Mouse (Mus musculus) stomach, embryonic 15.5 days (tissue): ENCODE measurements around the gene Ifi27l2b. TPM values are rescaled to one million over a fixed set of nuclear protein-coding genes. Genes with fewer than 3 reads are reported as not detected.

Experiments
- ATAC-seq: fragments of 200-750 bp; cut with Nextera tagmentation; 2 replicates; pipeline ENCODE4 v1.8.0; 2017; ENCODE audit warnings: low read depth, moderate number of reproducible peaks, moderate TSS enrichment; ENCODE audit not compliant: insufficient read depth, low FRiP score
- H3K27ac ChIP-seq: fragments of 300-500 bp; sonication (generic); 2 replicates; pipeline ENCODE4 v1.5.1; 2015; ENCODE audit warnings: mild to moderate bottlenecking, inconsistent platforms
- H3K27me3 ChIP-seq: fragments of 300-500 bp; sonication (generic); replicated peaks from 2 replicates; pipeline ENCODE4 v1.6.1; 2015; ENCODE audit warnings: inconsistent platforms
- H3K36me3 ChIP-seq: fragments of 300-500 bp; sonication (generic); 2 replicates; pipeline ENCODE4 v1.6.1; 2015; ENCODE audit warnings: inconsistent platforms
- H3K4me1 ChIP-seq: fragments of 300-500 bp; sonication (generic); 2 replicates; pipeline ENCODE4 v1.6.1; 2015; ENCODE audit warnings: inconsistent platforms
- H3K4me2 ChIP-seq: fragments of 300-500 bp; sonication (generic); 2 replicates; pipeline ENCODE4 v1.6.1; 2015; ENCODE audit warnings: mild to moderate bottlenecking, inconsistent platforms
- H3K4me3 ChIP-seq: fragments of 300-500 bp; sonication (generic); replicated peaks from 2 replicates; pipeline ENCODE4 v1.5.1; 2015; ENCODE audit warnings: inconsistent platforms
- H3K9ac ChIP-seq: fragments of 300-500 bp; sonication (generic); 2 replicates; pipeline ENCODE4 v1.6.1; 2015; ENCODE audit warnings: inconsistent platforms
- H3K9me3 ChIP-seq: fragments of 300-500 bp; sonication (generic); 2 replicates; pipeline ENCODE4 v1.6.1; 2016; ENCODE audit warnings: inconsistent platforms
- WGBS: fragments of 180-500 bp; shearing (Covaris S2); methylation state at CpG from one replicate; pipeline ENCODE4 v1.1.7; 2015; 5-methylcytosine and 5-hydroxymethylcytosine counted together
- polyA plus RNA-seq: library from polyadenylated mRNA; unstranded; fragments of >200 nt; fragmentation: Nextera tagmentation; extraction: Ambion mirVana; gene quantifications from 2 replicates; pipeline ENCODE4 v1.2.1, GENCODE M21; 2015

Gene Ifi27l2b
- polyA plus RNA-seq, 1 experiment from 2014 or later: 7.0 TPM

DNA sequence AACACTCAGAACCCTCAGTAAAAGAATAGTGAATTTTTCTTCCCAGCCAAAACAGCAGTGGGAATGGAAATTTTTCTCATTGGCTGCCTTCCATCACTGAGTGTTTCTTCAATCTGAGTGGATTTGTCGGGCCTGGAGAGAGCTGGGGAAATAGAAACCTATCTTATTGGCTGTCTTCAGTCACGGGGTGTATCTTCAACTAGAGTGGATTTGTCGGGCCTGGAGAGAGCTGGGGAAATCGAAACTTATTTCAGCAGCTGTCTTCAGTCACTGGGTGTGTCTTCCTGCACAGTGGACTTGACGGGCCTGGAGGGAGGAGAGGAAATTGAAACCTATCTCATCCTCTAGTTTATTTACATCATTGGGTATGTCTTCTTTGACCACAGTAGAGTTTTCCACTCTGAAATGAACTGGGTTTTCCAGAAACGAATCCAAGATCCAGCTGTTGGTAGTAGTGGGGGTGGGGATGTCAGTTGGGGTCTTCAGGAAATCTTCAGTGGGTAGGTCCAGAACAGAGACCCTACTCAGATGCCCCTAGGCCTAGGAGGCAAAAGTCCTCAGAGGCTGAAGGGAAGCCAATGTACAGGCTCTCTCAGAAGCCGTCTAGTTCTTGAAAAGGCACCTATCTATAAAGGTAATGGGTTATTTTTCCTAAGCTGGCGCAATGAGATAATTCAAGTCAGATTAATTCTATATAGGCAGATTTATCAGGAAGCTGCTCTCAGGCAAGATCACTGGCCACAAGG is 22.9 kb downstream of the Ifi27l2b start, which contains the start of gene Ifi27:
Gene Ifi27, plus strand, starts transcription at position 226 of the 746 bp plus-strand sequence.
- Histone ChIP-seq H3K4me1 (no peaks in the 10 kb centered on the region), H3K9me3 (no peaks in the 10 kb centered on the region), H3K27ac (peak within 1 kb of the TSS; percentile 87), H3K4me2 (peak within 1 kb of the TSS; percentile 47), H3K36me3 (no peaks in the 10 kb centered on the region), H3K4me3 (peak within 1 kb of the TSS; percentile 32), H3K27me3 (no peaks in the 10 kb centered on the region), H3K9ac (no peak within 1 kb of the TSS)
- 41% methylated on average over 8 of the region's 8 CpGs for WGBS
- ATAC-seq: peak; percentile 92

DNA sequence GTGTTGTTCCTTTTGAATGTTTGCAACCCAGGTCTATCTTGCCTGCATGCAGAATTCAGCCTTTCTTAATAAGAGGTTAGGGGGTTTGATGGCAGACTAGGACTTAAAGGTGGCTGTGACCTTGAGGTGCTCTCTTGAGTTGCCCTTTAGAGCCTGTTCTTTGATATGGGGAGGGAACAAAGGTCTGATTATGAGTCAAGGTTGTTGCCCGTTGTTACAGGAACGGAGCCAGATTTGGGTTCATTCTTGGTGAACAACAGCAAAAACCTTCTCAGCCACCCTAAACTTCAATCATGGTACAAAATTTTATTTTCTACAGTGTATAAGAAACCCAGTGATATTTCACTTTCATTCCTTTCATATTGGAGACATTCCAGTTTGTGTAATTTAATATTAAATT is 23.6 kb downstream of the Ifi27l2b start:
- Histone ChIP-seq H3K4me3 (no peak overlapping the region), H3K9ac (no peak overlapping the region), H3K27me3 (no peaks in the 10 kb centered on the region), H3K4me1 (no peaks in the 10 kb centered on the region), H3K36me3 (no peaks in the 10 kb centered on the region), H3K27ac (peak overlapping the region; percentile 14; the same call in 1 of the 2 replicates), H3K4me2 (no peak overlapping the region), H3K9me3 (no peaks in the 10 kb centered on the region)
- 71% methylated on average over 2 of the region's 2 CpGs for WGBS
- no peak for ATAC-seq

DNA sequence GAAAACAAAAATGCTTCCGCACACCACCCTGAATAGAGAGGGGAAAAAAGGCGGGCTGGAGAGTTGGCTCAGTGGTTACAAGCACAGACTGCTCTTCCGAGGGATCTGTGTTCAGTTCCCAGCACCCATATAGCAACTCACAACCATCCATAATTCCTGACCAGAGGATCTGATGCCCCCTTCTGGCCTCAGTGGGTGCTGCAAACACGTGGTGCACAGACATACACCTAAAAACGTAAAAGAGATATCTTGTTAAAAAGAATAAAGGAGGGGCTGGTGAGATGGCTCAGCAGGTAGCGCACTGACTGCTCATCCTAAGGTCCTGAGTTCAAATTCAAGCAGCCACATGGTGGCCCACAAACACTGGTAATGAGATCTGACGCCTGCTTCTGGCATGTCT is 30.3 kb downstream of the Ifi27l2b start:
- no peak for ATAC-seq
- Histone ChIP-seq H3K9ac (no peak overlapping the region), H3K9me3 (no peaks in the 10 kb centered on the region), H3K4me2 (0 out of 2 replicates have a peak overlapping the region, but pooled peaks have one; percentile 36), H3K4me3 (no peak overlapping the region), H3K36me3 (peaks cover 14% of the 10 kb centered on the region; the same call in 1 of the 2 replicates), H3K4me1 (peaks cover 20% of the 10 kb centered on the region), H3K27me3 (no peaks in the 10 kb centered on the region), H3K27ac (no peak overlapping the region)
- 88% methylated on average over 7 of the region's 7 CpGs for WGBS

DNA sequence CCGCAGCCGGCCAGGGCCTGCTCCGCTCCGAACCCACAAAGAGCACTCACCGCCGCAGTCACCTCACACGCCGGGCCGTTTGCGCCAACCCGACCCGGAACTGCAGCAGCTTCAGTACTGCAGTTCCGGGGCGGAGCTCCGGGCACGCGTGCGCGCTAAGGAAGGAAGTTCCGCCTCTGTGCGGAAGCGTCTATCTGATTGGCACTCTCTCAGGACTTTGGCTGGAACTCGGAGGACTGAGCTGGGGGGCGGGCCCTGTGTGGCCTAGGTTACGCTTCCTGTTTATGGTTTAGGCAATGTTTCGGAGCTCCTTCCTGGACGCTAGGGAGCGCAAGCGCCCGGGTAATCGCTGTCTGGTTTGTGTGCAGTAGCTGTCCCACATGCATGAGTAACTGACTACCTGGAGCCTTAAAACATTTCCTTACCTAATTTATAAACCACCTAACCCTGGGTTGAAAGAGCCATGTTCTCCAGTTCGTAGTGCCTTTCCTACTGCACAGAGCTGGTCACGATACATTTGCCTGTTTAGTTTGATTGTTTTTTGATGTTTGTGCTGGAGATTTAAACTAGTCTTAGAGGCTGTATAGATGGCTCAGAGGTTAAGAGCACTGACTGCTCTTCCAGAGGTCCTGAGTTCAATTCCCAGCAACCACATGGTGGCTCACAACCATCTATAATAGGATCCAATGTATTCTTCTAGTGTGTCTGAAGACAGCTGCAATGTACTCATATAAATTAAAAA is 31.1 kb downstream of the Ifi27l2b start, which contains the start of gene Ddx24:
Gene Ddx24, minus strand, starts transcription at position 102 of the 742 bp plus-strand sequence.
- Histone ChIP-seq H3K27me3 (no peaks in the 10 kb centered on the region), H3K9ac (peak within 1 kb of the TSS; percentile 77), H3K4me2 (peak within 1 kb of the TSS; percentile 85), H3K36me3 (peaks cover 17% of the 10 kb centered on the region; the same call in 1 of the 2 replicates), H3K27ac (no peak within 1 kb of the TSS), H3K9me3 (no peaks in the 10 kb centered on the region), H3K4me3 (peak within 1 kb of the TSS; percentile 100), H3K4me1 (peaks cover 24% of the 10 kb centered on the region)
- WGBS: 1% methylated on average over 33 of the region's 33 CpGs
- peak; percentile 100 for ATAC-seq

DNA sequence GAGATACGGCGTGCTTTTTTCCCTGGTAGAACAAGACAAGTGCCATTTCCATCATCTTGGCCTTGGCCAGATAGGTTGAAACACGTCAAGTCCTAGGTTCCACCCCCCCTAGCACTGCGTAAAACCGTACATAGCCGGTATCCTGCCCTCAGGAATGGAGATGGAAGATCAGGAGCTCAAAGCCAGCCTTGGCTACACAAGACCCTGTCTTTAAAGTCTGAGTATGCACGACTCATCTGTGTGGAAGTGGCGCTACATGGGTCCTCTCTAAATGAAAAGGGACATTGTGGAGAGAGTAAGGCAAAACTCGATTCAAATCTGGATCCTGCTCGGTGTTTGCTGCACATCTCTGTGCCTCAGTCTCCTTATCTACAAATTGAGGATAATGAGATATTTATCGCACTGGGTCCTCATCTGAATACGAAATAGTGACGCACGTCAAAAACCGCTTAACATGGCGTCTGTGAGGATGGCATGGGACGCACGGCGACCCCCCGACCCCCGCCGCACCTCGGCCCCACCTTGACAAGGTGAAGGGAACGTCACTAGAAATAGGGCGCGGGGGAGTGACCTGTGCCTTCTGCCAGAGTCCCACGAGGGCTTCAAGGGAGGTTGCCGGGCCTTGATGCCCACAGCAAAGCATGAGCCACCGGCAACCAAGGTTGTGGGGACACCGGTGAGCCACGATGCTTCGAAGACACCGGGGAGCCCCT is 31.9 kb downstream of the Ifi27l2b start:
- Histone ChIP-seq H3K4me2 (peak overlapping the region; percentile 85), H3K36me3 (peaks cover 17% of the 10 kb centered on the region; the same call in 1 of the 2 replicates), H3K27ac (no peak overlapping the region), H3K9me3 (no peaks in the 10 kb centered on the region), H3K4me3 (peak overlapping the region; percentile 100), H3K9ac (peak overlapping the region; percentile 77), H3K27me3 (no peaks in the 10 kb centered on the region), H3K4me1 (peaks cover 24% of the 10 kb centered on the region)
- WGBS: 9% methylated on average over 33 of the region's 33 CpGs
- no peak; the same call in 1 of the 2 replicates for ATAC-seq

DNA sequence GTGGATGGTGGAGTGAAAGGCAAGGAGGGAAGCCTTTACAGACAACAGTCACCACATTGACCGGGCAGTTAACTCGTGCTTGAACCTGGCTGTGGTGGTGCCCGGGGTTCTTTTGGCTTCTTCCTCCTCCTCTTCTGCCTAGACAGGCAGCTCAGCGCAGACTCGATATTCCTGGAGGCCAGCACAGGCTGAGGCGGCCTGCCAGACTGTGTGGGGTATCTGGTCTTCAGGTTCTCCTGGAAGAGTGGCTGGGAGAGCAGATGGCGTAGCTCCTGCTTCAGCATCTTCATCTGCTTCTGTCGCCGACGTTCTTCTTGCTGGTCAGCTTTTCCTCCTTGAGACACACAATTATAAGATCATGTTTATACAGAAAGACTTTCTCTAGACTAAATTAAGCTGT is 48.9 kb downstream of the Ifi27l2b start:
- Histone ChIP-seq H3K9ac (no peak overlapping the region), H3K36me3 (peaks cover 63% of the 10 kb centered on the region), H3K4me1 (no peaks in the 10 kb centered on the region), H3K27ac (no peak overlapping the region), H3K4me3 (no peak overlapping the region), H3K9me3 (no peaks in the 10 kb centered on the region), H3K4me2 (no peak overlapping the region), H3K27me3 (no peaks in the 10 kb centered on the region)
- ATAC-seq: no peak
- 88% methylated on average over 10 of the region's 10 CpGs for WGBS

DNA sequence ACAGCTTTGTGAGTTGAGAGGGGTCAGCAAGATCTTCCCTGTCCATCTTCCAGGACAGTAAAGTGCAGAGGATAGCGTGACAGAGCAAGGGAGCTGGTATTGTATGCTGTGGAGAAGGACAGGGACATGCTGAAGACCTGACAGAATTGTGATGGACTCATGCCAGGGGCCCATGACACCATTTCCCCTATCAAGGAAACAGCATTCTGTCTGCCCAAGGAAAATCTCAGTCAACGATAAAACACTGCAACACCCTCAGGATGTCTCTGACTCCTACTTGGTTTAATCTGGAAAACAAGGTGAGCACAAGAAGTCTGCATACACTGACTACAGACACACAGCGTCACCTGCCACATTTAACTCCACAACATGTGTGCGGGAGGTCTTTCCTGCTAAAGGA is 49.3 kb downstream of the Ifi27l2b start, which contains the start of gene 9330161L09Rik:
Gene 9330161L09Rik, minus strand, starts transcription at position 101 of the 400 bp plus-strand sequence.
- Histone ChIP-seq H3K4me2 (no peak within 1 kb of the TSS), H3K9me3 (no peaks in the 10 kb centered on the region), H3K4me3 (no peak within 1 kb of the TSS), H3K36me3 (peaks cover 62% of the 10 kb centered on the region), H3K27ac (no peak within 1 kb of the TSS), H3K4me1 (no peaks in the 10 kb centered on the region), H3K9ac (no peak within 1 kb of the TSS), H3K27me3 (no peaks in the 10 kb centered on the region)
- 91% methylated on average over 4 of the region's 4 CpGs for WGBS
- ATAC-seq: no peak

DNA sequence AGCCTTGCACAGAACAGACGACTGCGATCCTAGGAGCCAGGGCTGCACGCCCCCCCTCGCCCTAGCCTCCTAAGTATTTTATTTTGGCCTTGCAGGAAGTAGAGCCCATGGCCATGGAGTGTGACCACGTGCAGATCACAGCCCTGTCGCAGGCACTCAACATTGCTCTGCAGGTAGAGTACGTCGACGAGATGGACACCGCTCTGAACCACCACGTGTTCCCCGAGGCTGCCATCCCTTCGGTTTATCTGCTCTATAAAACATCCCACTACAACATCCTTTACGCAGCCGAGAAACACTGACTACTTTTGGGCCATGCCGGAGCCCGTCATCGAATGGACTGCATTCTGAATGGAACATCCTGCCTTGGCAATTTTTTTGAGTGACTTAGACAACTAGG is 52.9 kb downstream of the Ifi27l2b start:
- Histone ChIP-seq H3K4me2 (no peak overlapping the region), H3K9me3 (no peaks in the 10 kb centered on the region), H3K4me3 (no peak overlapping the region), H3K27me3 (no peaks in the 10 kb centered on the region), H3K36me3 (peaks cover 30% of the 10 kb centered on the region), H3K4me1 (no peaks in the 10 kb centered on the region), H3K9ac (no peak overlapping the region), H3K27ac (no peak overlapping the region)
- 86% methylated on average over 18 of the region's 18 CpGs for WGBS
- ATAC-seq: no peak

Other genes starting within 250 kb of the Ifi27l2b start
- gene Prima1, start 215.1 kb downstream of the Ifi27l2b start, polyA plus RNA-seq: 1.4 TPM in 2 replicates
- gene Fam181a, start 146.2 kb downstream of the Ifi27l2b start, polyA plus RNA-seq: not detected in 2 replicates
- gene Asb2, start 101.2 kb downstream of the Ifi27l2b start, polyA plus RNA-seq: 16.7 and 18.7 TPM in 2 replicates
- gene Otub2, start 68.5 kb downstream of the Ifi27l2b start, polyA plus RNA-seq: 7.3 and 9.2 TPM in 2 replicates
- gene 9330161L09Rik, start 49.4 kb downstream of the Ifi27l2b start, polyA plus RNA-seq: 0.18 and 0.49 TPM in 2 replicates
- 91.9 and 105 TPM in 2 replicates for gene Ddx24, start 31.4 kb downstream of the Ifi27l2b start, polyA plus RNA-seq
- gene Ifi27, start 23.0 kb downstream of the Ifi27l2b start, polyA plus RNA-seq: 46.7 and 53.3 TPM in 2 replicates
- 24.8 and 25.2 TPM in 2 replicates for gene Ifi27l2a, start 13.5 kb downstream of the Ifi27l2b start, polyA plus RNA-seq
- gene Ppp4r4, start 75.1 kb upstream of the Ifi27l2b start, polyA plus RNA-seq: 1.5 and 1.8 TPM in 2 replicates
- 2.8 and 4.6 TPM in 2 replicates for gene Serpina10, start 174.2 kb upstream of the Ifi27l2b start, polyA plus RNA-seq
- gene Serpina6, start 200.0 kb upstream of the Ifi27l2b start, polyA plus RNA-seq: 300 and 304 TPM in 2 replicates
- gene Serpina16, start 218.9 kb upstream of the Ifi27l2b start, polyA plus RNA-seq: 0.71 and 1.3 TPM in 2 replicates
- not detected in 2 replicates for gene Serpina1f, start 238.3 kb upstream of the Ifi27l2b start, polyA plus RNA-seq